Mouse (Mus musculus) B cell, adult 2 months (primary cell): ENCODE data around the gene Gadd45g.
A peak's percentile ranks its signal among the peaks of the same experiment; 100 is the strongest.
"Not testable (repeated sequence)": the region's sequence is repeated elsewhere in the genome, so short reads cannot be mapped to it uniquely, and the experiment has no call there.

Source experiments
- DNase-seq, 2 experiments: peaks; one replicate each; pipeline ENCODE4 v3.0.0; 2022

Gadd45g gene

DNA sequence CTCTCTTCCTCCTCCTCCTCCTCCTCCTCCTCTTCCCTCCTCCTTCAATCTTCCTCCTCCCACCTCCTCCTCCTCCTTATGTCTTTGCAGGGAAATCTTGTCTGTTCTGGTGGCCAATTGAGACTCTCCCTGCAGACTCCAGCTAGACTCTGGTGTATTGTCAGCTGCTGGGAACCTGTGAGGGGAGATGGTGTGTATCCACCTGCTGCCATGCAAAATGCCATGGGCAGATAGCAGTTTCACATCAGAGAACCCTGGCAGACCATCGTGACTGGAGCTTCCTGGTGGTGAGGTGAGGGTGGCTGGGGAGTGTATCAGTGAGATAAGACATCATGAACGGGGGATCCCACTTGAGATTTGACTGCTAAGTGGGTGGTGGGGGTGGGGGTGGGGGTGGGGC is 12.0 kb upstream of the Gadd45g start:
- no peak for DNase-seq

DNA sequence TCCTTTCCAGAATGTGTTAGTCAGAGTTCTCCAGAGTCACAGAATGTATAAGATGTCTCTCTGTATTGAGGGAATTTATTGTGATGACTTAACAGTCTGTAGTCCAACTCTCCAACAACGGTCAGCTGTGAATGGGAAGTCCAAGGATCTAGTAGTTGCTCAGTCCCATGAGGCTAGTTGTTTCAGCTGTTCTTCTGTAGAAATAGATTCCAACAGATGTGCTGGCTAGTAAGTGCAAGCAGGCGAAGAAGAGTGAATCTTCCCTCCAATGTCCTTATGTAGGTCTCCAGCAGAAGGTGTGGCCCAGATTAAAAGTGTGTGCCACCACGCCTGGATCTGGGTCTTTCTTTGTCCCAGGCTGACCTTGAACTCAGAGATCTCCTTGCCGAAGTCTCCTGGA is 11.3 kb upstream of the Gadd45g start:
- not testable (repeated sequence) for DNase-seq

DNA sequence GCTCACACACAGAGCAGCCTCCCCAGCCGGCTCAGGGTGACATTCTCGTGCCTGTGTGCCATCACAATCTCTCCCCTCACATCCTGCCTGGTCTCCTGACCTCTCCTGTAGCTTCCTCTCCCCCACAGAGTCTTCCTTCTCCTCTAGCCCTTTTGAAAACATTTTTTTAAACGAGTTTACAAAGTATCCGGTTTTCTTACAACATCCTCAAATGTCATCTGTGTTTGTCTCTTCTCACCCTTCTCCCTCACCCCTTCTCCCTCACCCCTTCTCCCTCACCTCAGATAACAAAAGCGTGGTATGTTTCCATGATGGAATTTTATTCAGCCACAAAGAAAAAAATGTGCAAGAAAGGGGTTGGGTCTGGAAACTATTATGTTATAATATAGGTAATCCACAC is 9.1 kb upstream of the Gadd45g start:
- no peak for DNase-seq

DNA sequence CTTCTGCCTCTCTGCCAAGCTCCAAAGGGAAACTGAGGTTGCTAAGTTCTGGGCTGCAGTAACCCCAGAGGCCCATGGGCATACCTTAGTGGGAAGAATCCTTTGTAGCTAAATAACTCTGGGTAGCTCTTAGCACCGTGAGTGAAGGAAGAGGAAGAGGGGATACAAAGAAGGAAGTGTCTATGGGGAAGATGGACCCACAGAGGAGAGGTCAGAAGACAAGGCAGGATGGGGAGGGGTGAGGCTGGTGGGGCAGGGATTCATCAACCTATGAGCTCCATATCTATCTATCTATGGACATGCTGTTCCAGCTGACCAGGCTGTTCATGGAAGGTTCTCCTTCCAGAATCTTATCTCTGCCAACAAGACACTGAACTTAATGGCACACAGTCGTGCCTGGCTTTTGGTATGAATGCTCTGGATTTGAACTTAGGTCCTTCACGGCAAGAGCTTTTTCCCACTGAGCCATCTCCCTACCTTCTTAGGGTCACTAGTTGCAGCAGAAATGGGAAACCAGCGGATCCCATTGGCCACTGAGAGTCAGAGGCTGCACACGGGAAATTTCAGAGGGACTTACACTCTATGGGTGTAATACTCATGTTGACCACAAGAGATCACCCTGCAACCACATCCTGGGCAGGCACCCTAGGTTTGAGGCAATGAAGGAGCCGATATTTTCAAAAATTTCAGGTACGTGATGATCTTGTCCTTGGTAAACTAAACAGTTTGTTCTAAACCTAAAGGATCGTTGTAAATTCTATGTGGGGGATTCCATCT is 7.0 kb upstream of the Gadd45g start:
- peak; percentile 58 to 67 for DNase-seq

DNA sequence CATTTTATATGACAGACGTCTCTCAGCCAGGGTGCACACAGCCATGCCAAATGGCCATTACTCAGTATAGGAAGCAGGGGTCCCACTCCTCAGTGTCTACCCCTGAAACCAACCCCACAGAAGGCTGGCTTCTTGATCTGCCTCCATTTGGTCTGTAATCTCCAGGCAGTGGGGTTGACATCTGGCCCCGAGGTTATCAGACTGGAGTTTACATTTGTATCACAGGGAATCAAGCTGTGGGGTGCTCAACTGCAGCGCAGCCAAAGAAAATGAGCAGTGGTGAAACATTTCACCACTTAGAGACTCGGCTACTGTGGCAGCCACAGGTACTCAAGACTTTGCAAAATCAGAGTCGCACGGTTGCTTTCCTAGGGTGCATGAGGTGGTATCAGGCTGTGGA is 5.8 kb upstream of the Gadd45g start:
- DNase-seq, result no peak

DNA sequence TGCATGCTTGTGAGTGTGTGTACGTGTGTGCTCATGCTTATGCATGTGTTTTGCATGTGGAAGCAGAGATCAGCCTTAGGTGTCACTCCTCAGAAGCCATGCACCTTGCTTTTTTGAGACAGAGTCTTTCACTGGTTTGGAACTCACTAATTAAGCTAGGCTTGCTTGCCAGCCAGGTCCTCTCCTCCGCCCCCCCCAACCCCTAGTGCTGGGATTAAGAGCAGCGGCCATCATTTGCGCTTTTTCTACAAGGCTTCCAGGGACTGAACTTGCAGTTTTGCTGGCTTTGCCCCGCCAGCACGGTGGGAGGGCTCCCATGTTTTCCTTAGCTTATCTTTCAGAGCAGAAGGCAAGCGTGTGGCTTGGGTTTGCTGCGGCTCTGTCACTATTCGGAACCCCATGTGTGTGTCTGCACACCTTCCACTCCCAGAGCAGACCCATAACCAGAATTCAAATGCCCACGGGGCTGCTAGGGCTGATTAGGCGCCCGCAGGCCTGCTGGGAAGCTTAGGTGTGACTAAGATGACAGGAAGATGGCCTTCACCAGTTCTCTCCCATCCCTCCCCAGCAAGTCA is 4.8 kb upstream of the Gadd45g start:
- DNase-seq, result no peak

DNA sequence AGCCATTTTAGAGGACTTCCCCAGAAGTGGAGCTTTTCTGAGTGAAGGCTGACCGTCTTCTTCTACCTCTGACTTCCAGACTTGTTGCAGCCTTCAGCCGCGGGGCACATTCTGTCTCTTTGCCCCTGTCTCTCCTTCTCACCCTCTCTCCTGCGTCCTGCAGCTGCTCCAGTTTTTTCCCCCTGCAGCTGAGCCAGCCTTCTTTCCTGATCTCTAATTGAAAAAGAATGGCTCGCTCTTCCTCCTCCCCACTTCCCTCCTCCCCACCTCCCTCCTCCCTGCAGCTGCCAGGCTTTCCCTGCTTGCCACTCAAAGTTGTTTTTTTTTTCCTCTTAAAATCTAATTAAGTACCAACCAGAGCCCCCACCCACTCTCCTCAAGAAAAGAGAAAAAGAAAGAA is 4.3 kb upstream of the Gadd45g start:
- DNase-seq, result no peak

DNA sequence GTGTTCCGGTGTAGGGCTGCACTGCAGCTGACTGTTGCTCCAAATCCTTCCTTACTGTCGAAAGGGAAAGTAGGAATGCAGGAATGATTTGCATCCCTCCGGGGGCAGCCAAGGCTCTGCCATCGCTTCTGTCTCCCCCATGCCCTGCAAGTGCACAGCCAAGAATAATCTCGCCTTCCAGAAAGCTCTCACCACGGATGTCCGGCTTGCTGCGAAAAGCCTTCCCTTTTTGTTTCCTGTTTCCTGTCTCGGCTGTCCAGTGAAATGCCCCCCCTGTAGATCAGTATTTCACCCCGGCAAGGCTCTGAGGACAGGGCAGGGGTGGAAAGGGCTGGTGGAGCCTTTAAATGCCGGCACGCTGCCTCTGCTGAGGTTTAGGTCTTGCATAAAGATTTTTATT is 3.7 kb upstream of the Gadd45g start:
- peak in 1 of 2 experiments; percentile 11 for DNase-seq

DNA sequence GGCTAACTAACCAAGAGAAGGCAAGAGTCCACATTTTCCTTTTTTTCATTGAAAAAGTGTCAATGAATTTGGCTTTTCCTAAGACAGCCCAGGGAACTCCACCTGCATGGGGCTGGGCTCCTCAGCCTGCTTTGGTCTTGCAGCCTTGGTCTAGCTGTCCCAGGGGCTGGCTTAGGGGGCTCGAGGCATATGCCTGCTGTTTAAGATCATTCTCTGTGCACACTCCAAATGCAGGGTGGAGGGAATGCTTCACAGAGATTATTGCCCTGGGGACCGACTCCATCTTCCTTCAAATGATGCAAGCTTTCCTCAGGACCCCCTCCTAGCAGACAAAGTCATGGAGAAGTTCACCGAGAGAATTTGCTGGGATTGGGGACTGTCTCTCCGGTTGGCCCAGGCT is 3.2 kb upstream of the Gadd45g start:
- no peak for DNase-seq

DNA sequence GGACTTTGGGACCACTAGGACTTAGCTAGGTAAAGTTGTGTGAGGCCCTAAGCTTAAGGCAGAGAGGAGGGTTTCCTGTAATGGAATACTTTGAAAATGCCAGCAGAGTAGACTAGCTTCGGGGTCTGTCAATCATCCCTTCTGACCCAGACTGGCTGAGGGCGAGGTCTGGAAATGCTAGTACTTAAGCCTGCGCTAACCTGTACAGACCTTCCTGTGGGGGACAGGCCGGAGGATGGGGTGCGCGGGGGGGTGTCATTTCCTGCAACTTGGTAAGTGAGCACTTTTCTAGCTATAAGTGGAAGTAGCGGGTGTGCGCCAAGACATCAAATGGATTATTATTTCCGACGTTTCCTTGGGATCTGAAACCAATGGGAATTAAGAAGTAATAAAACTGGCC is 2.4 kb upstream of the Gadd45g start:
- no peak for DNase-seq

DNA sequence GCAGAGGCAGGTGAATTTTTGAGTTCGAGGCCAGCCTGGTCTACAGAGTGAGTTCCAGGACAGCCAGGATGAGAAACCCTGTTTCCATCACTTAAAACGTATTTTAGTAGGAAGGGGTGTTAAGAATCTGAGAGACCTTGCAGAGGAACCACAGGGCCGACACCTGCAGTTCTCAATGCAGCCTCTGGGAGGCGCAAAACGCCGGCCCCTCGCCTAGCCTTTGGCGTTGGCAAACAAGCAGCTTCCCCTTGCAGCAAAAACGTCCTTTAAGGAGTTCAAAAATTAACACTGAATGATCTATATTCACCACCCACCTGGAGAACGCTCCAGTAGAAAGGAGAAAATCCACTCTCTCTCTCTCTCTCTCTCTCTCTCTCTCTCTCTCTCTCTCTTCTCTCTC is 1.8 kb upstream of the Gadd45g start:
- DNase-seq, result peak; percentile 88 to 89

DNA sequence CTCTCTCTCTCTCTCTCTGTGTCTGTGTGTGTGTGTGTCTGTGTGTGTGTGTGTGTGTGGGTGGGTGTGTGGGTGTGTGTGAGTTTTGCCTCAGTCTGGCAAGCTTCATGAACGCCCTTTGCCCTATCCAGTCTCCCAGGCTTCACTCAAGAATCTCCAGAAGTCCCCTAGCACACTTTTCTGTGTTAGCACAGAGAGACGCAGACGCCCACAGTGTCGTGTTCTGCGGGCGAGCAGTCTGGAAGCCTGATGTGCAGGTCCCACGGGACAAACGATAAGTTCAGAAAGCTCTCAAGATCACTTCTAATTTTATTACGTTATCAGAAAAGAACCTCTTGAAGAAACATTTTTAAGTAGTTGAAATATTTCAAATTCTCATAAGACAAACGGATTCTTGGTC is 1.4 kb upstream of the Gadd45g start:
- peak; percentile 43 to 54 for DNase-seq

DNA sequence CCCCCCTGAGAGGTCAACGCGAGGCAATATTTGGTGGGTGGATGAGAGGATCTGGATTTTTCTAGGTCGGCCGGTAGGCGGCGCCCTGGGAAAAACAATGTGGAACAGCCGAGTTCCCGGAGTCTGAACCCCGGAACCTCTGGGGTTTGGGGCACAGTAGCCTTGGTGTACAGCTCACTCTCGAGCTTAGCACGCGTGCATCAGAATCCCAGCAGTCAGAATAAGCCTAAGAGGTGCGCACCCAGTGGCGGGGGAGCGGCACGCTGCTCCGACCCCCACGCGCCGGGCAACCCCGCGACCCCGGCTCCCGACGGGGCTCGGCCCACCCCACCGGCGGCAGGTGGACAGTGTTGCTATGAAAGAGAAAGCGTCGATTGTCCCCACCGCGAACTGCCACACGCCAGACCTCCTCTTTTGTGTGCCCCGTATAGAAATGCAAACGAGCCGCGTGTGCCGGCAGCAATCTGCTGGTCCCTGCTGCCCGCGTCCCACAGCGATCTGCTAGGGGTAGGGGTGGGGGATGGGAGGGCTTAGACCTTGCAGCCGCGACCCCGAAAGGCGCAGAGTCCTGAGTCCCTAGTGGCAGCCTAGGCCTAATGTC is 787 bp upstream of the Gadd45g start:
- DNase-seq, result peak; percentile 85 to 86

DNA sequence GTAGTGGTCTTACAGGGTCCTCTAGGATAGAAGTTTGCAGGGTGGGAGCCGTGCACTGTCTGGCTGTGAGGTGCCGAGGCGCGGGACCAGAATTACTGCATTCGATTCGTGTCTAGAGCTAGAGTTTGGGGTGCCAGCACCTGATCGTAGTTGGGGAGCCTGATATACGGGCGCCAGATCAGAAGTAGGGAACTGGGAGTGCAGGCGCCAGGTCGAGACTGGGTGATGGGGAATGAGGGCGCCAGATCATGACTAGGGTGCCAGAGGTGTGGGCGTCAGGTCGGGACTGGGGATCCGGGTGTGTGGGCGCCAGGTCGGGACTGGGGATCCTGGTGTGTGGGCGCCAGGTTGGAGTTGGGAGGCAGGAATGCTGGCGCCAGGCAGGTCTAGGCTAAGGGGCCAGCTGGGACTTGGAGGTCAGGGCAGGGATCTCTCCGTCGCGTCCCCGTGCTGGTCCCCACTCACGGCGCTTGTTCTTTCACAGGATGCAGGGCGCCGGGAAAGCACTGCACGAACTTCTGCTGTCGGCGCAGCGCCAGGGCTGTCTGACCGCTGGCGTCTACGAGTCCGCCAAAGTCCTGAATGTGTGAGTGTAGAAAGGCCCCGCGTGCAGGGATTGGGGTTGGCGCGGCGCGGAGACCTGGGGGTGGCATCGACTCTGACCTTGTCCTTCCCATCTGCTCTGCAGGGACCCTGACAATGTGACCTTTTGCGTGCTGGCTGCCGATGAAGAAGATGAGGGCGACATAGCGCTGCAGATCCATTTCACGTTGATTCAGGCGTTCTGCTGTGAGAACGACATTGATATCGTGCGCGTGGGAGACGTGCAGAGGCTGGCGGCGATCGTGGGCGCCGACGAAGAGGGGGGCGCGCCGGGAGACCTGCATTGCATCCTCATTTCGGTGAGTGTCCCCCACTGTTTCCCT is 653 bp downstream of the Gadd45g start:
- peak; percentile 49 to 60 for DNase-seq

DNA sequence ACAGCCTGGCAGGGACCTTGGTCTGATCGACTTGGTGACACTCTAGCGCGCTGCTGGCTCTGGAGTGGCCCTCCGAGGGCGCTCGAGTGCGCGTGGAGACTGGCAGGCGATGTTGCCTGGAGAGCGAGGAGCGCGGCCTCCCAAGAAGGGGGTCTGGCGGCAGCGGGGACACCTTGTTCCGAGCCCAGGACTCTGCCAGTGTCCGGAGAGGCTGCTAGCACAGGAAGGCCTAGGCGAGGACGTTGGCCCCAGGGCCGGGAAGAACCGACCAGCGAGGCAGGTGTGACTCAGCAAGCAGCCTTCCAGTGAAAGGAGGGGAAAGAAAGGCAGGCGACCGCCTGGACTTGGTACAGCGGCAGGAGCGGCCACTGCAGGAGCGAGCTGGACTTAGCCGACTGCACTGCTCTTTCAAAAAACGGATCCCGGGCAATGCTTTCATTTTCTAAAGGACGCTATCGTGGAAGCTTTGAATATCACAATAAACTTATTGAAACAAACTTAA is 1.6 kb downstream of the Gadd45g start:
- DNase-seq, result peak; percentile 65 to 67

DNA sequence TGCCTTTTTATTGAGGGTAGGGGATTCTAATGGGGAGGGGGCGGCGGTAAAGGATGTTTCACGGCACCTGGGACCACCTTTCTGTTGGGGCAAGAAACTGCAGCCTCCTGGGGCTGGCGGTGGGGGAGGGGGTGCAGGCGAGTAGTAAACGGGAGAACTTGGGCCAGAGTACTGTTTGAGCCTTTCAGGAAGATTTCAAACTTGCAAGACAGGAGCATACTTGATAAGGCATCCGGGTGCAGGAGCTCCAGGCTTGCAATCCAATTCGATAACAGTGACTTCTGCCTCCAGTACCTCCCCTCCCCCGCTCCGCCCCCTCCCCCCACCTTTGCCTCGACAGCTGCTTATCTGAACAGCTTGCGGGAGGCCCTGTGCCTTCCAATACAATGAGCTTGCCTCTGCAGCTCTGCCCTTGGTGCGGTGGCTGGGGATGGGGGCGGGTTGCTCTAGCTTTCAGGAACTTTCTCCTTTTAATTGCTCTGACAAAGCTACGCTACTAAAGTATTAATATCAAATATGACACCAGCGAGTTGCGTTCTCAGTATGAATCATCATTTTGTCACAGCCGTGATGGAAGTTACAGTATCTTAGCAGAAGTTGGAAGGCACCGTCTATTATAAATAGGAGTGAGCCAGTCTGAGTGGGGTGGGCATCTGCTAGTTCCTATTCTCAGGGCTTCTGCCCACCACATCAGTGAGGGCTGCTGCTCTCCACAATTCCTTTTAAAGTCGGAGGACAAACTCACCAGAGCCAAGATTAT is 2.2 kb downstream of the Gadd45g start:
- peak; percentile 53 for DNase-seq

DNA sequence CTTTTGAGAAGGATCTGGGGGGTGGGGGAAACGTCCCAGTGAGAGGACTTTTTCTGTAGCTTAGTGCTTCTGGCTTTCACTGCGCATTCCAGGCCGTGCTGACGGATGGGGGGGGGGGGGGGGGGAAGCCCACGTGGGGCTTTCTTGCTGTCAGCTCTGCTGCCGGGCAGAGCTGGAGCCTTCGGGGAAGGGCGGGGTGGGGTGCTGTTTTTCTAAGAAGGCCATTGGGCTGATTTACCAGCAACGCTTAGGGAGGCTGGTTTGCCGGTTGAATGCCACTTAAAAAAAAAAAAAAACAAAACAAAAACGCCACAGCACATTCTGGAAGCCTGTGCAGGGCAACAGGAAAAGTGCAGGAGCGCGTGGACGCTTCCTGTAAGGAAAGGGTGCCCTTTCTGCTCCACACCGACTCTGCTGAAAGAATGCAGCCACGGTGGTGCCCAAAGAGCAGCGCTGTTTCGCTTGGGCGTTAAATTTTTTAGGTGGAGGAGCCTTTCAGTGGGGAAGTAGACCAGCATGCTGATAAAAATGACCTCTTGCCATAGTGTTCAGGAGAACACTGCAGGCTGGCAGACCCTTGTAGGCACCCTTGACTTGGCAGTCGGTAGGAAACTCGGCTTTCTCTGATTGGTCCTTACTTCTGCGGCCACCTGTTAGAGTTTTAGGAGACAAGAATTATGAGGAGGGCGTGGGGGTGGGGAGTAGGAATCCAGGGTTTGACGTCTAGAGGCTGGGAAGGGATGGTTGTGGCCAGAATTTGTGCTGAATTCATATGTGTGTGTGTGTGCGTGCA is 3.0 kb downstream of the Gadd45g start:
- DNase-seq, result peak in 1 of 2 experiments; percentile 16

DNA sequence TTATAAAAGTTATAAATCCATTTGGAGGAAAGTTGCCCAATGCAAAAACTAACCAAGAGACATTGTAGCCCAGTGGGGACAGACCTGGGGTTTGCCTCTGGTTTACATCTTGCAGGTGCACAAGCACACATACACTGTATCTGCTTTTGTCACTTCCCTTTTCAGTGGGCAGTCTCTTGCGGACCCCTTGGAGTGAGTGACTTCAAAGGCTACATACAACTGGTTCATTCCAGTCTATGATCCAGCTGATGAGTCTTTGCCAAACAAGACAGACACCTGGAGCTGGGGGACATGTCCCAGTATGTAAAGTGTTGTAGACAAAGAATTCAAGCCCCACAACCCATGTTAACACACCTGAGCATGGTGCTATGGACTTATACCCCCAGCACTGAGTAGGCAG is 4.1 kb downstream of the Gadd45g start:
- DNase-seq, result no peak

DNA sequence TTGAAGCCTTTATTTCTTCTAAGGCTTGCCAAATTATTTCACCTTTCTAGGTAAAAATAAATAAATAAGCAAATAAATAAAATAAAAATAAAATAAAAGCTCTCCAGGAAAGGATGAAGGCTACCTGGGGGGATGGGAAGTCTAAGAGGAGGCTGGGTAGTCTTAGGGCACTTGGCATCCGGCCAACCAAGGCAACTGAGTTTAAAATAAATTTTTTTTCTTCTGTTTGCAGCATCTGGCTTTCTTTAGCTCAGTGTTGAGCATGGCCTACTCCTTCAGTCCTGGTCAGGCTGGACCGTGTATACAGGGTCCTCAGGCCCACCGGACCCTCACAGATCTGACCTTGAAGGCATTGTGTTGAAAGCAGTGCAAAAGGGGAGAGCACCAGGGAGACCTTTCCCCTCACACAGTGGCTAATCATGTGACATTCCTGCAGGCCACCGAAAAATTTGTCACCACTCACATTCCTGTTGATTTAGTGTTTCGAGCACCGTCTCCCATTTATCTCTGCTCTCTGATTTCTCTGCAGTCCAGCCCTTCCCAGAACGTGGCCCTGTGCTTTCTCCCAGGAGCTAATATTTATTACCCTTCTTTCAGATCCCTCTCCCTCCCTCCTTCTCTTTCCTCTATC is 6.2 kb downstream of the Gadd45g start:
- no peak for DNase-seq

DNA sequence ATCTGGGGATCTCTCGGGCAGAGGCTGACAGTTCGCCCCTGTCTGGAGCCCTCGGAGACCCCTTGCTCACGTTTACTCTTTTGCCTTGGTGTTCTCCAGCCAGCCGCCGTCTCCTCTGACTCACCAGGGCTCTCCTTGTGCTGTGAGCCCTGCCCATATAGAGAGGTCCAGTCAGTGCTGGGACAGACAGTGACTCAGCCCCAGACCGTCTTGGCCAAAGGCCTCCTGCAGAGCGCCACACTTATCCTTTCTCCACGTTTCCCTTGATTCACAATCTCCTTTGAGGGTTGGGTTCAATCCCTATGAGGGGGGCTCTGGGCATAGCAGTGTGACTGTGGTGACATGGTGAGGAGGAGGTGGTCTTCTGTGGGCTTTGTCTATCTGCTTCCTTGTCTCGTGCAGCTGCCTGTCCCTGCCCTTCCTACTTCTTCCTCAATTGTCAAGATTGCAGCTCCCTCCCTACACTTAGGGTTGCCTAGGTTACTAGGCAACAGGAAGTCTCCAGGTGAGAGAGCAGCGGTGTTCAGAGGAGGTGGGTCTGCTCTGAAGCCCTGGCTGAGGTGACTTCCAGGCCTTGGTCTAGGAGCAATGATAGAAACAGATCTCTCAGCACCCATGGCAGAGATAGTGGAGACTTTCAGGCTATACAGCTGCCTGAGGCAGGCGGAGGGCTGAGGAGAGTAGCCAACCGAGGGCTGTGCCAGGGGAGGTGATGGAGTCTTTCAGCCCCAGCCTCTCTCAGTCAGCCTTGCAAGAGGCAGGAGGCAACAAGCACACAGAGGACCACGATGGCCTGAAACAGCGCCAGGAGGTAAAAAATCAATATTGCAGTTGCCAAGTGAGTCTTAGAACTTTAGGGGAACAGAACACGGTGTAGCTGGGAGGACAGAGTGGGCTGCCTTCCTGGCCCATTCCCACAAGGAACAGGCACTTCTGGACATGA is 7.1 kb downstream of the Gadd45g start:
- DNase-seq, result no peak
